Mouse (Mus musculus) neural tube, embryonic 14.5 days (tissue): ENCODE measurements around the gene Wwp2. TPM values are rescaled to one million over a fixed set of nuclear protein-coding genes. Genes with fewer than 3 reads are reported as not detected.

ENCODE experiments used
- ATAC-seq: fragments of 200-750 bp; cut with Nextera tagmentation; 2 replicates; pipeline ENCODE4 v1.8.0; 2017; ENCODE audit warnings: low read depth, mild to moderate bottlenecking, moderate TSS enrichment, moderate library complexity
- H3K27ac ChIP-seq: fragments of 300-500 bp; sonication (generic); 2 replicates; pipeline ENCODE4 v1.5.1; 2014; ENCODE audit warnings: low read depth, mild to moderate bottlenecking, control low read depth, low read length, moderate library complexity, mixed read lengths
- H3K27me3 ChIP-seq: fragments of 300-500 bp; sonication (generic); 2 replicates; pipeline ENCODE4 v1.6.1; 2014; ENCODE audit warnings: low read length; ENCODE audit not compliant: control insufficient read depth, insufficient read depth
- H3K36me3 ChIP-seq: fragments of 300-500 bp; sonication (generic); 2 replicates; pipeline ENCODE4 v1.6.1; 2014; ENCODE audit warnings: low read length, mixed read lengths; ENCODE audit not compliant: control insufficient read depth, insufficient read depth
- H3K4me1 ChIP-seq: fragments of 300-500 bp; sonication (generic); 2 replicates; pipeline ENCODE4 v1.6.1; 2014; ENCODE audit warnings: low read length; ENCODE audit not compliant: control insufficient read depth, insufficient read depth
- H3K4me2 ChIP-seq: fragments of 300-500 bp; sonication (generic); 2 replicates; pipeline ENCODE4 v1.6.1; 2014; ENCODE audit warnings: mild to moderate bottlenecking, low read depth, low read length, control low read depth
- H3K4me3 ChIP-seq: fragments of 300-500 bp; sonication (generic); 2 replicates; pipeline ENCODE4 v1.5.1; 2014; ENCODE audit warnings: low read depth, low read length, control low read depth, mixed read lengths
- H3K9ac ChIP-seq: fragments of 300-500 bp; sonication (generic); replicated peaks from 2 replicates; pipeline ENCODE4 v1.6.1; 2014; ENCODE audit warnings: low read depth, mild to moderate bottlenecking, control low read depth, low read length, mixed read lengths
- H3K9me3 ChIP-seq: fragments of 300-500 bp; sonication (generic); 2 replicates; pipeline ENCODE4 v1.6.1; 2016; ENCODE audit warnings: low read length; ENCODE audit not compliant: control insufficient read depth
- WGBS: fragments of 180-500 bp; shearing (Covaris S2); extraction: QIAGEN DNeasy Blood & Tissue Kit; methylation state at CpG from one replicate; pipeline ENCODE4 v1.1.7; 2014; 5-methylcytosine and 5-hydroxymethylcytosine counted together
- polyA plus RNA-seq: library from polyadenylated mRNA; unstranded; fragments of >200 nt; fragmentation: Nextera tagmentation; extraction: Ambion mirVana; gene quantifications from 2 replicates; pipeline ENCODE4 v1.2.1, GENCODE M21; 2014

The Wwp2 gene
- polyA plus RNA-seq, 1 experiment from 2014 or later, result 38.3 TPM

GRCm38 (mm10) chr8:107399495-107399894, 36.7 kb upstream of the Wwp2 start:
- H3K9me3 ChIP-seq, result no peaks in the 10 kb centered on the region
- no peak overlapping the region for H3K27ac ChIP-seq
- H3K9ac ChIP-seq, result no peak overlapping the region
- peaks cover 3% of the 10 kb centered on the region; the same call in 1 of the 2 replicates for H3K4me1 ChIP-seq
- no peaks in the 10 kb centered on the region for H3K36me3 ChIP-seq
- H3K4me3 ChIP-seq, result no peak overlapping the region
- no peaks in the 10 kb centered on the region for H3K27me3 ChIP-seq
- WGBS, result 44% methylated on average over 9 of the region's 9 CpGs
- no peak overlapping the region for H3K4me2 ChIP-seq
- no peak for ATAC-seq

- H3K9me3 ChIP-seq, result no peaks in the 10 kb centered on the region
- no peak overlapping the region for H3K27ac ChIP-seq
- no peaks in the 10 kb centered on the region for H3K36me3 ChIP-seq
- no peaks in the 10 kb centered on the region for H3K27me3 ChIP-seq
- H3K4me2 ChIP-seq, result no peak overlapping the region
- peaks cover 3% of the 10 kb centered on the region; the same call in 1 of the 2 replicates for H3K4me1 ChIP-seq
- no peak overlapping the region for H3K9ac ChIP-seq
- H3K4me3 ChIP-seq, result no peak overlapping the region
- ATAC-seq, result no peak
- WGBS, result 86% methylated on average over 5 of the region's 5 CpGs
These were observed 34.3 kb upstream of the Wwp2 start for GRCm38 (mm10) chr8:107401866-107402265.

GRCm38 (mm10) chr8:107403038-107403781, 33.0 kb upstream of the Wwp2 start, which contains the start of gene Nqo1:
Gene Nqo1 (minus strand): TSS chr8:107403206.
- no peaks in the 10 kb centered on the region for H3K36me3 ChIP-seq
- H3K27ac ChIP-seq, result peak within 1 kb of the TSS; percentile 12; the same call in 1 of the 2 replicates
- peak within 1 kb of the TSS; percentile 52 for H3K4me2 ChIP-seq
- peak within 1 kb of the TSS; percentile 16; the same call in 1 of the 2 replicates for H3K9ac ChIP-seq
- WGBS, result 17% methylated on average over 22 of the region's 22 CpGs
- H3K4me3 ChIP-seq, result peak within 1 kb of the TSS; percentile 18
- H3K27me3 ChIP-seq, result no peaks in the 10 kb centered on the region
- peaks cover 3% of the 10 kb centered on the region; the same call in 1 of the 2 replicates for H3K4me1 ChIP-seq
- no peaks in the 10 kb centered on the region for H3K9me3 ChIP-seq
- peak; percentile 96 for ATAC-seq

- H3K9me3 ChIP-seq, result no peaks in the 10 kb centered on the region
- no peak overlapping the region for H3K9ac ChIP-seq
- no peaks in the 10 kb centered on the region for H3K27me3 ChIP-seq
- WGBS, result 78% methylated on average over 4 of the region's 4 CpGs
- 0 out of 2 replicates have a peak, but pooled peaks cover 3% of the 10 kb centered on the region for H3K36me3 ChIP-seq
- no peak for ATAC-seq
- H3K27ac ChIP-seq, result no peak overlapping the region
- H3K4me1 ChIP-seq, result peaks cover 3% of the 10 kb centered on the region; the same call in 1 of the 2 replicates
- H3K4me2 ChIP-seq, result no peak overlapping the region
- no peak overlapping the region for H3K4me3 ChIP-seq
These were observed 32.1 kb upstream of the Wwp2 start for GRCm38 (mm10) chr8:107404057-107404456.

- H3K4me3 ChIP-seq, result no peak overlapping the region
- no peaks in the 10 kb centered on the region for H3K9me3 ChIP-seq
- H3K36me3 ChIP-seq, result peaks cover 16% of the 10 kb centered on the region
- H3K27ac ChIP-seq, result no peak overlapping the region
- H3K4me1 ChIP-seq, result peaks cover 3% of the 10 kb centered on the region; the same call in 1 of the 2 replicates
- no peaks in the 10 kb centered on the region for H3K27me3 ChIP-seq
- WGBS, result 68% methylated on average over 3 of the region's 3 CpGs
- ATAC-seq, result no peak
- no peak overlapping the region for H3K9ac ChIP-seq
- H3K4me2 ChIP-seq, result no peak overlapping the region
These were observed 30.2 kb upstream of the Wwp2 start for GRCm38 (mm10) chr8:107405935-107406334.

GRCm38 (mm10) chr8:107411391-107411790, 24.8 kb upstream of the Wwp2 start:
- Histone ChIP-seq H3K9ac (no peak overlapping the region), H3K4me1 (no peaks in the 10 kb centered on the region), H3K36me3 (peaks cover 56% of the 10 kb centered on the region), H3K9me3 (no peaks in the 10 kb centered on the region), H3K4me3 (no peak overlapping the region), H3K27me3 (no peaks in the 10 kb centered on the region), H3K27ac (no peak overlapping the region), H3K4me2 (no peak overlapping the region)
- 74% methylated on average over 4 of the region's 4 CpGs for WGBS
- ATAC-seq, result no peak

GRCm38 (mm10) chr8:107412552-107412951, 23.6 kb upstream of the Wwp2 start:
- no peaks in the 10 kb centered on the region for H3K9me3 ChIP-seq
- H3K4me3 ChIP-seq, result no peak overlapping the region
- H3K27ac ChIP-seq, result no peak overlapping the region
- no peaks in the 10 kb centered on the region for H3K4me1 ChIP-seq
- no peaks in the 10 kb centered on the region for H3K27me3 ChIP-seq
- H3K4me2 ChIP-seq, result no peak overlapping the region
- H3K9ac ChIP-seq, result no peak overlapping the region
- WGBS, result 91% methylated on average over 8 of the region's 8 CpGs
- peaks cover 66% of the 10 kb centered on the region for H3K36me3 ChIP-seq
- ATAC-seq, result no peak

- Histone ChIP-seq H3K27ac (no peak overlapping the region), H3K9ac (no peak overlapping the region), H3K27me3 (no peaks in the 10 kb centered on the region), H3K4me3 (no peak overlapping the region), H3K4me1 (no peaks in the 10 kb centered on the region), H3K4me2 (no peak overlapping the region), H3K36me3 (peaks cover 73% of the 10 kb centered on the region), H3K9me3 (no peaks in the 10 kb centered on the region)
- 91% methylated on average over 10 of the region's 10 CpGs for WGBS
- no peak for ATAC-seq
These were observed 22.3 kb upstream of the Wwp2 start for GRCm38 (mm10) chr8:107413881-107414280.

- no peaks in the 10 kb centered on the region for H3K9me3 ChIP-seq
- no peaks in the 10 kb centered on the region for H3K27me3 ChIP-seq
- H3K4me3 ChIP-seq, result no peak overlapping the region
- H3K27ac ChIP-seq, result no peak overlapping the region
- 86% methylated on average over 12 of the region's 12 CpGs for WGBS
- no peaks in the 10 kb centered on the region for H3K4me1 ChIP-seq
- H3K4me2 ChIP-seq, result no peak overlapping the region
- no peak for ATAC-seq
- no peak overlapping the region for H3K9ac ChIP-seq
- H3K36me3 ChIP-seq, result peaks cover 71% of the 10 kb centered on the region
These were observed 19.2 kb upstream of the Wwp2 start for GRCm38 (mm10) chr8:107417001-107417400.
